Mouse (Mus musculus) kidney, embryonic 14.5 days (tissue): ENCODE measurements around the gene Zfp827. TPM values are rescaled to one million over a fixed set of nuclear protein-coding genes. Genes with fewer than 3 reads are reported as not detected.

ENCODE experiments used
- ATAC-seq: fragments of 200-750 bp; cut with Nextera tagmentation; 2 replicates; pipeline ENCODE4 v1.8.0; 2017; ENCODE audit warnings: moderate number of reproducible peaks, mild to moderate bottlenecking, moderate TSS enrichment, moderate library complexity; ENCODE audit not compliant: low FRiP score, low TSS enrichment
- H3K27ac ChIP-seq: fragments of 300-500 bp; sonication (generic); 2 replicates; pipeline ENCODE4 v1.5.1; 2014; ENCODE audit warnings: low read depth, mild to moderate bottlenecking, low read length, moderate library complexity, mixed read lengths
- H3K27me3 ChIP-seq: fragments of 300-500 bp; sonication (generic); 2 replicates; pipeline ENCODE4 v1.6.1; 2014; ENCODE audit warnings: mild to moderate bottlenecking, low read length; ENCODE audit not compliant: control insufficient read depth, insufficient read depth
- H3K36me3 ChIP-seq: fragments of 300-500 bp; sonication (generic); 2 replicates; pipeline ENCODE4 v1.6.1; 2014; ENCODE audit warnings: low read length, mixed read lengths; ENCODE audit not compliant: control insufficient read depth, insufficient read depth
- H3K4me1 ChIP-seq: fragments of 300-500 bp; sonication (generic); 2 replicates; pipeline ENCODE4 v1.6.1; 2014; ENCODE audit warnings: low read length, mixed read lengths; ENCODE audit not compliant: control insufficient read depth, insufficient read depth
- H3K4me2 ChIP-seq: fragments of 300-500 bp; sonication (generic); replicated peaks from 2 replicates; pipeline ENCODE4 v1.6.1; 2014; ENCODE audit warnings: low read depth, mild to moderate bottlenecking, low read length
- H3K4me3 ChIP-seq: fragments of 300-500 bp; sonication (generic); 2 replicates; pipeline ENCODE4 v1.5.1; 2014; ENCODE audit warnings: mild to moderate bottlenecking, low read length
- H3K9ac ChIP-seq: fragments of 300-500 bp; sonication (generic); 2 replicates; pipeline ENCODE4 v1.6.1; 2014; ENCODE audit warnings: low read depth, mild to moderate bottlenecking, low read length, moderate library complexity
- H3K9me3 ChIP-seq: fragments of 300-500 bp; sonication (generic); 2 replicates; pipeline ENCODE4 v1.6.1; 2016; ENCODE audit warnings: low read length; ENCODE audit not compliant: control insufficient read depth
- WGBS: fragments of 180-500 bp; shearing (Covaris S2); extraction: QIAGEN DNeasy Blood & Tissue Kit; methylation state at CpG from one replicate; pipeline ENCODE4 v1.1.7; 2014; 5-methylcytosine and 5-hydroxymethylcytosine counted together
- polyA plus RNA-seq: library from polyadenylated mRNA; unstranded; fragments of >200 nt; fragmentation: Nextera tagmentation; extraction: Ambion mirVana; gene quantifications from 2 replicates; pipeline ENCODE4 v1.2.1, GENCODE M21; 2014

The Zfp827 gene
- polyA plus RNA-seq, 1 experiment from 2014 or later, result 12.2 TPM

DNA sequence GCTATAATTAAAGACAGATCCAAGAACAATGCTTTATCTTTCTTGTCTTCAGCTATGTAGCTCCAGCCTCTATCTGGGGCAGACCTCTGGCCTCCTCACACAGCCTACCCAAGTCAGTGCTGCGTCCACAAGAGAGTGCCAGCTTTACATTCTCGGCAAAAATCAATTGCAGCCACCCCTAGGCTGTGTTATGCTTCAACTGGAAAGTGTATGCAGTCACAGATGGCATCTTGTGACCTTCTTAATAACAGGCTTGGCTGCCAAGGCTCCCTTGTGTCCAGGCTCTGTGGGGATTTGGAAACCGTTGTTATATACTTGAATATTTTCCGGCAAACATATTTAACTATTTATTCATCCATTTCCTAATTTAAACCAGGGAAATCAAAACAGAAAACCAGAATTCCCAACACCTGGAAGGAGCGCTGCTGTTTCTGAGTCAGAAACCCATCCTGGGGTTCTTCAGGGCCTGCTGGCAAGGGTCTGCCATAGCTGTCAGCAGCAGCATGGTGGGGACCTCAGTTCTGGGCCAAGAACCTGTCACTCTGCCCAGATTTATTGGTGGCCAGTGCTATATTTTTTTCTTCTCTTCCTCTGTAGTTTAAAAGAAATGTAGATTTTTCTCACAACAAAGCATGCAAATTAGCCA is 194.0 kb downstream of the Zfp827 start:
- no peaks in the 10 kb centered on the region for H3K4me1 ChIP-seq
- no peaks in the 10 kb centered on the region for H3K9me3 ChIP-seq
- H3K4me2 ChIP-seq, result no peak overlapping the region
- 70% methylated on average over 5 of the region's 5 CpGs for WGBS
- H3K27me3 ChIP-seq, result no peaks in the 10 kb centered on the region
- H3K9ac ChIP-seq, result no peak overlapping the region
- H3K36me3 ChIP-seq, result no peaks in the 10 kb centered on the region
- no peak for ATAC-seq
- H3K4me3 ChIP-seq, result no peak overlapping the region
- no peak overlapping the region for H3K27ac ChIP-seq

- H3K9me3 ChIP-seq, result no peaks in the 10 kb centered on the region
- H3K36me3 ChIP-seq, result no peaks in the 10 kb centered on the region
- H3K4me3 ChIP-seq, result no peak overlapping the region
- H3K4me2 ChIP-seq, result no peak overlapping the region
- no peak overlapping the region for H3K27ac ChIP-seq
- no peaks in the 10 kb centered on the region for H3K27me3 ChIP-seq
- H3K4me1 ChIP-seq, result no peaks in the 10 kb centered on the region
- WGBS, result 61% methylated on average over 5 of the region's 5 CpGs
- ATAC-seq, result no peak
- no peak overlapping the region for H3K9ac ChIP-seq
These were observed 194.5 kb downstream of the Zfp827 start for GRCm38 (mm10) chr8:79222752-79223141.

- Histone ChIP-seq H3K27ac (no peak overlapping the region), H3K9ac (no peak overlapping the region), H3K4me1 (no peaks in the 10 kb centered on the region), H3K27me3 (no peaks in the 10 kb centered on the region), H3K36me3 (no peaks in the 10 kb centered on the region), H3K9me3 (no peaks in the 10 kb centered on the region), H3K4me2 (no peak overlapping the region), H3K4me3 (no peak overlapping the region)
- no peak for ATAC-seq
- 88% methylated on average over 9 of the region's 9 CpGs for WGBS
These were observed 196.1 kb downstream of the Zfp827 start for GRCm38 (mm10) chr8:79224363-79224762.

DNA sequence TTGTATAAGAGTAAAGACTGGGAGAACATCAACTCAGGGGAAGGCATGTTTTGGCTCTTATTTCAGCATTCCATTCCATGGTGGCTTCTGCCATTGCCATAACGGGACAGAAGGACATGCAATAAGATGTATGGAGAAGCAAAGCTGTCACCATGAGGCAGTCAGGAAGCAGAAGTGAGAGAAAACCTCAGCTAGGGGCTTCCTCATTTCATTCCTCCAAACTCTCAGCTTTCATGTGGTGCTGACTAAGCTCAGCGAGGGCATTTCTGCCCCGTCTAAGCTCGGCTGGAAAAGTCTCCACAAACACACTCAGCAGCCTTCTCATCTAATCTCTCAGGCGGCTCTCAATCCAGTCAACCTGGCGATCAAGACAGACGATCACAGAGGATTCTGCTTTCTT is 197.3 kb downstream of the Zfp827 start:
- H3K27ac ChIP-seq, result no peak overlapping the region
- WGBS, result 86% methylated on average over 7 of the region's 7 CpGs

DNA sequence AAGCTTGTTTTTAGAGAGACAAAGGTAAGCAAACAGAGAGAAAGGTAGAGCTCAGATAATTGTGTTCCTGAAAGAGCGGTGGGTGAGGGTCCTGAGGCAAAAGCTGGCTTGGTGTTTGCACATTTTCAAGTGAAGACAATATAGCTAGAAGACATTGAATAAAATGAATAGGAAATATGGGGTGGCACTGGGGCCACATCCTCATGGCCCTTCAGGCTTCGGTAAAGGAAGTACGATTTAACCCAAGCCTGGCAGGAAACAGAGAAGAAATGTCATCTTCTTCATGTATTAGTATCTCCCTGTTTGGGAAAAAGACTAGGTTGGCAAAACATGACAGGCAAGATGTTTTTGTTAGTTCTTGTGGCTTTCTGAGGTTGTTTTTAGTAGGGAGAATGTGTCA is 197.8 kb downstream of the Zfp827 start:
- Histone ChIP-seq H3K4me1 (no peaks in the 10 kb centered on the region), H3K4me3 (no peak overlapping the region), H3K27me3 (no peaks in the 10 kb centered on the region), H3K9me3 (no peaks in the 10 kb centered on the region), H3K4me2 (no peak overlapping the region), H3K36me3 (no peaks in the 10 kb centered on the region), H3K27ac (no peak overlapping the region), H3K9ac (no peak overlapping the region)
- no peak for ATAC-seq
- 89% methylated on average over 3 of the region's 3 CpGs for WGBS

More for the DNA sequence above, 197.3 kb downstream of the Zfp827 start:
- no peaks in the 10 kb centered on the region for H3K36me3 ChIP-seq
- H3K4me1 ChIP-seq, result no peaks in the 10 kb centered on the region
- ATAC-seq, result no peak
- no peak overlapping the region for H3K4me3 ChIP-seq
- no peak overlapping the region for H3K9ac ChIP-seq
- H3K9me3 ChIP-seq, result no peaks in the 10 kb centered on the region
- no peak overlapping the region for H3K4me2 ChIP-seq
- H3K27me3 ChIP-seq, result no peaks in the 10 kb centered on the region

DNA sequence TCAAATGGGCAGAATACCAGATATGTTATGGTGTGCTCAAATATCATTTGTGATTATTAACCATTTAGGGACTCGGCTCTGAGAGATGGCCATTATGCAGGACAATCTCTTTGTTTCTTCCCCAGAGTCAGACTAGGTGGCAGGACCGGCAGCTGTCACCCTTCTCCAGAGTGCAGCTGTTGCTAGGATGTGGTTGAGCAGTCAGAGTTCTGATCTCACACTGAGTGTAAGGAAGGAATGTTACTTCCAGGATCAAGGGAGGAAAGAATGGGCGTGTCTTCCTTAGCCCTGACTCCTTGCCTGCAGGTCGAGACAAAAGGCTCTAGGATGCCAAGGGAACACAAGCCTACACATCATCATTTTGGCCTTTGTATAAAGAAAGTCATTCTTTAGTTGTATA is 199.0 kb downstream of the Zfp827 start:
- H3K9ac ChIP-seq, result no peak overlapping the region
- no peaks in the 10 kb centered on the region for H3K36me3 ChIP-seq
- no peaks in the 10 kb centered on the region for H3K9me3 ChIP-seq
- no peaks in the 10 kb centered on the region for H3K27me3 ChIP-seq
- WGBS, result 83% methylated on average over 4 of the region's 4 CpGs
- H3K4me3 ChIP-seq, result no peak overlapping the region
- ATAC-seq, result no peak
- no peaks in the 10 kb centered on the region for H3K4me1 ChIP-seq
- no peak overlapping the region for H3K4me2 ChIP-seq
- no peak overlapping the region for H3K27ac ChIP-seq

DNA sequence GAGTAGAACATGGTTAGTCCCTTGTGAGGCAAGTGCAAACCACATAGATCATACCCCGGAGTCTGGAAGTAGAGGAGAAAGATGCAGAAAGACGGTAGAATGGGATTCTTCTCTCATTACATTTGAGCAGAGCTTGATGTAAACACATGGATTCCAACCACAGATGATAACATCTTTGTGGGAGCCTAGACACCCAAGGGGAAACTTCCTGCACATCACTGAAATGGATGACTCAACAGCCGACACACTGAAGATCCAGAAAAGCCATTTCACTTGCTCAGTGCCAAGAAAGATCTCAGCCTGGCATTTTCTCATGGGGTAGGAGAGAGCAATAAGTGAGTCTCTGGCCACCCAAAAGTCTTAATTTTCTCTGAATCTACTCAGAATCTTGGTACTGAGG is 199.7 kb downstream of the Zfp827 start:
- ATAC-seq, result no peak
- H3K9ac ChIP-seq, result no peak overlapping the region
- no peaks in the 10 kb centered on the region for H3K36me3 ChIP-seq
- H3K27ac ChIP-seq, result no peak overlapping the region
- no peaks in the 10 kb centered on the region for H3K9me3 ChIP-seq
- no peaks in the 10 kb centered on the region for H3K27me3 ChIP-seq
- no peak overlapping the region for H3K4me2 ChIP-seq
- H3K4me3 ChIP-seq, result no peak overlapping the region
- H3K4me1 ChIP-seq, result no peaks in the 10 kb centered on the region
- WGBS, result 94% methylated on average over 3 of the region's 3 CpGs

DNA sequence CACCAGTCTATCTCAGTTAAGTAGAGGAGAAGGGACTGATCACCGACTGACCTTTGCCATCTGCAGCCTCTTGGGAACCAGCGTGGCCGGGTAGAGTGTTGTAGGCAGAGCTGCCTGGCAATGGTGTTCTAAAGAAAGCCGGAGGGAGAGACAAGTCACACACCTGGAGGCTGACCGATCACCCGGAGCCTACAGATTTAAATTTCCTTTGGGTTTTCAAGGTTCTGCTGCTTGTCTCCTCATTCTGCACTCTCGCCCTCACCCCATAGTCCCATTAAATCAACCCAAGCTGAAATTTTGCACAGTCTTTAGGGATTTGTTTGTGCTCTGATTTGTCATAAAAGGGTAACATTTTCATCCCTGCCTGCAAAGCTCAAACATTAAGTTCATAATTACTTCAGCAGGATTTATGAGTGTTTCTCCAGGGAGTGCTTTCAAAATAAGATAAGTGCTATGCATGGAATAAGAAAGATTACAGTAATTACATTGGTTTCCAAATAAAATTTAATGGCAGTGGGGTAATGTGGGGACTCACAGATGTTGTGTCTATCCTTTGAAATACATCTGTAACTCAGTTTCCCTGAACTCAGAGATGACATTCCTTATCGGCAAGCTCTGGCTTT is 201.1 kb downstream of the Zfp827 start:
- WGBS, result 56% methylated on average over 8 of the region's 8 CpGs
- no peak overlapping the region for H3K27ac ChIP-seq
- H3K9me3 ChIP-seq, result no peaks in the 10 kb centered on the region
- ATAC-seq, result no peak
- no peak overlapping the region for H3K4me2 ChIP-seq
- H3K36me3 ChIP-seq, result no peaks in the 10 kb centered on the region
- H3K9ac ChIP-seq, result no peak overlapping the region
- no peaks in the 10 kb centered on the region for H3K4me1 ChIP-seq
- no peaks in the 10 kb centered on the region for H3K27me3 ChIP-seq
- no peak overlapping the region for H3K4me3 ChIP-seq

DNA sequence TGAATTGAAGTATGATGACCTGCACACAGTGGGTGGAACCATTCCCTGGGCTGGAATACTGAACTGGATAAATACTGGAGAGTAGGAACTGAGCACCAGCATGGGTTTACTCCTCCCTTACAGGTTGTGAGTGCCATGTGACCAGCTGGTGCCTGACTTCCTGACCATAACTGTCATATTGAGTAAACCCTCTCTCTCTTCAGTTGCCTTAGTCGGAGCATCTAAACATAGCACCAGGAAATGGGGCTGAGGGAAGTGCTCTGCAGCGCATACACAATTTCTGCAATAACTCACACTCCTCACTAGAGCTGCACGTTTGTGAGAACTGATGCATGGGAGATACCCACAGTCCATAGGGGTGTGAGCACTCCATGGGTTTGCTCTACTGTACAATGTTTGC is 211.1 kb downstream of the Zfp827 start:
- Histone ChIP-seq H3K4me3 (no peak overlapping the region), H3K4me2 (no peak overlapping the region), H3K27ac (no peak overlapping the region), H3K4me1 (no peaks in the 10 kb centered on the region), H3K36me3 (no peaks in the 10 kb centered on the region), H3K9me3 (no peaks in the 10 kb centered on the region), H3K9ac (no peak overlapping the region), H3K27me3 (no peaks in the 10 kb centered on the region)
- no peak for ATAC-seq
- 71% methylated on average over 3 of the region's 3 CpGs for WGBS
